Mouse (Mus musculus): ENCODE measurements around the gene Mcm3ap. TPM values are rescaled to one million over a fixed set of nuclear protein-coding genes. Genes with fewer than 3 reads are reported as not detected.
A peak's percentile ranks its signal among the peaks of the same experiment; 100 is the strongest.

The Mcm3ap gene
- 10 to 100 TPM; 16.9 to 18.4 TPM for total RNA-seq (2021)
- long read RNA-seq, experiment 1, full-length matches to known transcripts: 6 of 11 reads
- long read RNA-seq, experiment 1, partial matches to known transcripts: 5 of 11 reads
- long read RNA-seq, experiment 1, other reads (novel, unspliced or antisense): 0 of 11 reads
- long read RNA-seq, experiment 2, full-length matches to known transcripts: 3 of 14 reads
- long read RNA-seq, experiment 2, partial matches to known transcripts: 7 of 14 reads
- long read RNA-seq, experiment 2, other reads (novel, unspliced or antisense): 4 of 14 reads

DNA sequence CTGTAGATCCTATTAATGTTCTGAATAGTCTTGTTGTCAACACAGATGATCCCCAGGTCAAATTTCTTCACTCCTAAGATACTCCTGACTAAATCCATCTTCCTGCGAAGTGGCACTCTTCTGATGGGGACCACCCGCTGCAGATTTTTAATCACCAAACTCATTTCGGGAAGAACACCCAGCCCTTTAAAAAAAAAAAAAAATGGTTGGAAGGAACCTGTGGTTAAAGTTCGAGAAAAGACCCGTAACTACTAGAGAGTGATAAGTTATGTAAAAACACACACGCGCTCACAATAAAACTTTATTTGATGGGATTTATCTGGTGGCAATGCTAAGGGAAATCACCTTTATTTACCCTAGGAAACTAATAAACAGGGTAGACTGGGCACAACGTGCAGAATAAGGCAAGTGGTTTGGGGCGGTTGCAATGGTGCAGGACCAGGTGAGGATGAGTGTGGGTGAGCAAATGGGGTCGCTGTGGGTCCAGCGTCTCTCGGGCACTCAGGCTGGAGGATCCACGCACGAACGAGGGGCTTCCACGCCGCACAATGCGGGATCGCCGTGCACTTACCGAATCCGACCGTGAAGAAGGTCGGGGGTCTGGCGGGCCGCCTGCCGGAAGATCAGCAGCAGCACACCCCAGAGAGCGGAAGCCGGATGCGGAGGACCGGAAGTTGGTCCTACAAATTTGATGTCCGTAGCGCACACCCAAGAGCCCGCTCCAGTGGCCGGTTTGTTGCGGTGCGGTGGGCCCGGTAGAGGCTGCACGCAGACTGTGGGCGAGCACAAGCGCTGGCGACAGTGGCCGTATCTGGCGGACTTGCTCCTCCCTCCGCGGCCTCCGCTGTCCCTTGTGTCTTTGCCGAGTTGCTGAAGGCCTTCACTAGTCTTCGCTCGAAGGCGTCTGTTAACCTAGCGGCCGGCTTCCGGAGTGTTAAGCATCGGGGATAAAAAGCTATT is at the start of gene Mcm3ap, which contains the start of gene Ybey:
Gene Mcm3ap, plus strand, starts transcription at position 725 of the 960 bp plus-strand sequence.
Gene Ybey, minus strand, starts transcription at position 912 of the 960 bp plus-strand sequence.
- peak; percentile 88 for DNase-seq (ENCODE audit: low spot score)

- DNase-seq (ENCODE audit: low spot score): no peak
Observed at GRCm38 (mm10) chr10:76425674-76426073, 43.1 kb upstream of the Mcm3ap start.

GRCm38 (mm10) chr10:76433925-76434324 is 34.8 kb upstream of the Mcm3ap start:
- no peak for DNase-seq (ENCODE audit: low spot score)

DNA sequence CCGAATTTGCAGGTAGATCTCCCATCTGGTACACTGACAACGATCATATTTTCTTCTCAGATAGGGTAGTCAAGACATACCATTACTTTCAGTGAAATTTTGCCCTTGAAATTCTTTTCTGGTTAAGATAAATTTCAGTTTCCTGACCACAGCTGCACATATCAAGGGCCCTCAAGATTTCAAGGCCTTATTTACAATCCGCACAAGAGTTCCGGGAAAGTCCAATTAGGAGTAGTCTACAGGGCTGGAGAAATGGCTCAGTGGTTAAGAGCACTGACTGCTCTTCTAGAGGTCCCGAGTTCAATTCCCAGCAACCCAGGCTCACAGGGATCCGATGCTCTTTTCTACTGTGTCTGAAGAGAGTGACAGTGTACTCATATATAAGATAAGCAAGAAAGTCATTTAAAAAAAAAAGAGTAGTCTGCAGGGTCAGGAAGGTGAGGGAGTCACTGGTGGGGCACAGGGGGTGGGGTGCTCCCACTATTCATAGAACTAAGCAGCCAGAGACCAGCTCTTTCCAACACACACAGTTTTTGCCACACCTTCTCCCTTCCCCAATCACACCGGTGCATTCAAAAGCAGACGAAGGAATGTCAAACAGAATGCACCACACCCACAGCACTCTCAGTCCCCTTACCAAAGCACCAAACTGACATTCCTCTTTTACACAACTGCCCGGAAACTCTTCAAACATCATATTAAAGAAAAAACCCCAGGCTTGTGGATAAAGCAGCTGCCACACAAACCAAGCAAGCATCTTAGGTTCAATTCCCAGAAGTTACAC is 29.4 kb upstream of the Mcm3ap start:
- no peak for DNase-seq (ENCODE audit: low spot score)

DNA sequence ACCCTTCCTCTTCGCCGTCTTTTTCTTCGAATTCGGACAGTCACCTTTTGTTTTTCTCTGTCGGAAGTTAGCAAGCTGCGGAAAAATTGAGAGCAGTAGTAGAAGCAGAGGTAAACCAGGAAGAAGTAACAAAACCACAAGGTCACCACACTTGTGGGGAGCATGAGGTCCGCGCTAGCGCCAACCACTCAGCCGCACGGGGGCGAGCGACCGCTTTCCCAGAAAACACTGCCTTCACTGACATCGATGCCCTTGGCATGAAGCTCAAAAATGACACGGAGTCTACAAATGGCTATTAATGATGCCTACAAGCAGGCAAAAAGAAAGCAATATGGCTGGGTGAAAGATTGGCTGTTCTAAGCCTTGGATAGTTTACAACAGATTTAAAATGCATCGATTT is 28.4 kb upstream of the Mcm3ap start, which contains the start of gene AC141477.1:
Gene AC141477.1, minus strand, starts transcription at position 164 of the 400 bp plus-strand sequence.
- DNase-seq (ENCODE audit: low spot score): no peak

- DNase-seq (ENCODE audit: low spot score): peak; percentile 98
Observed at GRCm38 (mm10) chr10:76442178-76443088, 26.3 kb upstream of the Mcm3ap start, which contains the start of gene Pcnt. Pcnt (minus strand) TSS chr10:76442786.

GRCm38 (mm10) chr10:76445996-76446681 is 22.6 kb upstream of the Mcm3ap start:
- no peak for DNase-seq (ENCODE audit: low spot score)

GRCm38 (mm10) chr10:76447406-76448229 is 21.1 kb upstream of the Mcm3ap start:
- DNase-seq (ENCODE audit: low spot score): peak; percentile 77

DNA sequence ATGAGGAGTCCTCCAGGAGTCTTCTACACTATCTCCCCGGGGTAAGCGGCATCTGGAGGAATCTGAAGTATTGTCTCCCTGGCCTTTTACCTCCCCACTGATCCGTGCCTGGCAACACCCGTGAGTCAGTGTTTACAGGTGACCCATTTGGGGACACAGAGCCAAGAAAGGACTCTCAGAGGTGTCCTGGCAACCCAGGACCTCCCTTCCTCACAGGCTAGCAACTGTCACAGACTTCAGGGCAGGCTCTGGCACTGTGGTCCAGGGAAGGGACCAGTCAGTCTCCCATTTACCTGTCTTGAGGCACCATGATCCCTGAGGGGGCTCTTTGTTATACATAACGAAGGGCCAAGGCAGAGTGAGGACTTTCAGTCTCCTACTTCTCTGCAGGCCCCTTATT is 19.9 kb upstream of the Mcm3ap start, which contains the start of gene 2610028H24Rik:
Gene 2610028H24Rik, plus strand, starts transcription at position 231 of the 400 bp plus-strand sequence.
- peak; percentile 26 for DNase-seq (ENCODE audit: low spot score)

GRCm38 (mm10) chr10:76455289-76455688 is 13.4 kb upstream of the Mcm3ap start:
- peak; percentile 42 for DNase-seq (ENCODE audit: low spot score)

GRCm38 (mm10) chr10:76461255-76461654 is 7.5 kb upstream of the Mcm3ap start:
- DNase-seq (ENCODE audit: low spot score): no peak

- DNase-seq (ENCODE audit: low spot score): no peak
Observed at GRCm38 (mm10) chr10:76462312-76462711, 6.4 kb upstream of the Mcm3ap start.

GRCm38 (mm10) chr10:76462721-76463120 is 6.0 kb upstream of the Mcm3ap start:
- DNase-seq (ENCODE audit: low spot score): no peak

- no peak for DNase-seq (ENCODE audit: low spot score)
Observed at GRCm38 (mm10) chr10:76473759-76474158, 5.0 kb downstream of the Mcm3ap start.

- no peak for DNase-seq (ENCODE audit: low spot score)
Observed at GRCm38 (mm10) chr10:76480851-76481250, 12.1 kb downstream of the Mcm3ap start.

GRCm38 (mm10) chr10:76481480-76481879 is 12.8 kb downstream of the Mcm3ap start:
- DNase-seq (ENCODE audit: low spot score): no peak

DNA sequence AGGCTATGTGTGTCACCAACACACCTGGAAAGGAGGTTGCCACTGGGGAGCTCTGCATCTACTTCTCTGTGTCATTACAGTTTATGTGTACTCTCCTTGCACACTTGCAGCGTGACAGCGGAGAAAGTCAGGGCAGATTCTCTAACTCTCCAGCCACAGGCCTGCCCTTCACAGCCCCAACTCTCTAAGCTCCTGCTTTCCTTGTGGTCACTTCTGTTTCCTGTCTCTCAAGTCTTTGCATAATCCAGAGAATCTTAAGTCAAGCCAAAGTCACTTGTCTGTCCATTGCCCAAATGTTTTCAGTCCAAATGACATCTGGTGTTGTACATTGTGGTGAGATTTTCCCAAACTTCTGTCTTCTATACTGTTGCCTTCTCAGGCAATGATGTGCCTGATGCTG is 17.6 kb downstream of the Mcm3ap start:
- DNase-seq (ENCODE audit: low spot score): no peak

DNA sequence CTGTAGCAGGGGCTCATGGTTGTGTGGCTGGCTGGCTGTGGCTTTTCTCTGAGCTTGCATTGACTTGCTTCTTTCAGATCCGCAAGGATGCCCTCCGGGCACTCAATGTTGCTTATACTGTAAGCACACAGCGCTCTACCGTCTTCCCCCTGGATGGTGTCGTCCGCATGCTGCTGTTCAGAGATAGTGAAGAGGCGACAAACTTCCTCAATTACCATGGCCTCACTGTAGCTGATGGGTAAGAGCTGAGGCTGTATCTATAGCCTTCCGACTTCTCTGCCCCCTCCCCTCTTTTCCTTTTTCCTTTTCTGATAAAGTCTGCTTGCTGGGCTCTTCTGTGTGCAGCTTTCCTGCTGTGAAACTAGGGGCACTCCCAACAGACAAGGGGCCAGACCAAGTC is 19.5 kb downstream of the Mcm3ap start:
- no peak for DNase-seq (ENCODE audit: low spot score)

GRCm38 (mm10) chr10:76489205-76489604 is 20.5 kb downstream of the Mcm3ap start:
- DNase-seq (ENCODE audit: low spot score): no peak
